ENCODE assay signal across 30 mouse cellular contexts in genomic region chr1:179461019-179461814, GRCm38 (mm10). TPM values are rescaled to one million over a fixed set of nuclear protein-coding genes. Genes with fewer than 3 reads are reported as not detected.
DNase-seq lines count a peak whose midpoint lies in the region; ATAC-seq and TF ChIP-seq lines count a peak whose summit lies in the region.
"Had no signal": no experiment of that assay in that cellular context is flagged by ENCODE, and none has a peak within 500 bp of the region (broad histone marks: within the 10 kb centered on the region; RNA-seq: fewer than 3 reads in every experiment).

No protein-coding gene starts in this region.

- no peak for TF ChIP-seq CTCF in forebrain, postnatal 0 days (IDR thresholded peaks at IDR 0.05; ENCODE audit: low read depth)
- TF ChIP-seq CTCF in midbrain, postnatal 0 days (IDR thresholded peaks at IDR 0.05), result no peak

- intact Hi-C loops in left cerebral cortex, postnatal 14 days (cut with DNase I), result no loop called here

- no peaks in the 10 kb centered on the region for H3K36me3 ChIP-seq in forebrain, embryonic 10.5 days (replicated peaks)
- no peaks in the 10 kb centered on the region for H3K36me3 ChIP-seq in forebrain, postnatal 0 days (ENCODE audit: insufficient read depth)
- H3K36me3 ChIP-seq in midbrain, embryonic 13.5 days, result no peaks in the 10 kb centered on the region
- no peaks in the 10 kb centered on the region for H3K36me3 ChIP-seq in midbrain, postnatal 0 days (ENCODE audit: insufficient read depth, low read length)
- 0 out of 2 replicates have a peak, but pooled peaks cover 2% of the 10 kb centered on the region for H3K36me3 ChIP-seq in limb, embryonic 10.5 days
- H3K36me3 ChIP-seq: heart, embryonic 13.5 days; hindbrain, embryonic 15.5 days; limb, embryonic 15.5 days; liver, embryonic 13.5 days had no signal

- ATAC-seq in forebrain, postnatal 0 days, result no peak
- peak; percentile 63; the same call in 1 of the 2 replicates for ATAC-seq in midbrain, embryonic 13.5 days
- ATAC-seq in midbrain, postnatal 0 days (ENCODE audit: low FRiP score), result no peak
- ATAC-seq: forebrain, embryonic 14.5 days; inflammation-experienced regulatory T-cells, adult 6 months; lung, postnatal 0 days had no signal

- 0 out of 2 replicates have a peak overlapping the region, but pooled peaks have one; percentile 35 for H3K27ac ChIP-seq in forebrain, embryonic 10.5 days
- no peak overlapping the region for H3K27ac ChIP-seq in forebrain, postnatal 0 days (ENCODE audit: low read depth, low read length)
- H3K27ac ChIP-seq in midbrain, embryonic 13.5 days, result no peak overlapping the region
- no peak overlapping the region for H3K27ac ChIP-seq in midbrain, postnatal 0 days (ENCODE audit: low read depth, low read length)
- H3K27ac ChIP-seq in limb, embryonic 10.5 days, result peak overlapping the region; percentile 79
- H3K27ac ChIP-seq: gastrocnemius, adult 2 months; heart, adult 2 months; heart, embryonic 13.5 days; hindbrain, embryonic 15.5 days; limb, embryonic 15.5 days; liver, embryonic 13.5 days; stomach, postnatal 0 days had no signal

- no peaks in the 10 kb centered on the region; the same call in 1 of the 2 replicates for H3K27me3 ChIP-seq in forebrain, embryonic 10.5 days (ENCODE audit: poor library complexity, severe bottlenecking)
- H3K27me3 ChIP-seq in forebrain, postnatal 0 days (ENCODE audit: insufficient read depth, low read length), result no peaks in the 10 kb centered on the region
- no peaks in the 10 kb centered on the region for H3K27me3 ChIP-seq in midbrain, embryonic 13.5 days
- no peaks in the 10 kb centered on the region for H3K27me3 ChIP-seq in midbrain, postnatal 0 days (ENCODE audit: insufficient read depth, low read length)
- peaks cover 49% of the 10 kb centered on the region; the same call in 1 of the 2 replicates for H3K27me3 ChIP-seq in limb, embryonic 10.5 days (ENCODE audit: low read depth, poor library complexity, severe bottlenecking)
- H3K27me3 ChIP-seq: heart, embryonic 13.5 days; hindbrain, embryonic 15.5 days; limb, embryonic 15.5 days; liver, embryonic 13.5 days had no signal

- no peak overlapping the region for H3K4me2 ChIP-seq in forebrain, postnatal 0 days (ENCODE audit: low read depth)
- no peak overlapping the region for H3K4me2 ChIP-seq in midbrain, embryonic 13.5 days (replicated peaks)
- H3K4me2 ChIP-seq in midbrain, postnatal 0 days (ENCODE audit: low read depth, low read length, poor library complexity, severe bottlenecking), result no peak overlapping the region
- H3K4me2 ChIP-seq: heart, embryonic 13.5 days; hindbrain, embryonic 15.5 days; limb, embryonic 15.5 days; liver, embryonic 13.5 days had no signal

- H3K9ac ChIP-seq in forebrain, postnatal 0 days, result no peak overlapping the region
- no peak overlapping the region for H3K9ac ChIP-seq in midbrain, embryonic 13.5 days (replicated peaks)
- H3K9ac ChIP-seq in midbrain, postnatal 0 days (replicated peaks; ENCODE audit: low read length, poor library complexity, severe bottlenecking), result no peak overlapping the region
- H3K9ac ChIP-seq: heart, embryonic 13.5 days; hindbrain, embryonic 15.5 days; limb, embryonic 15.5 days; liver, embryonic 13.5 days had no signal

- H3K4me1 ChIP-seq in forebrain, embryonic 10.5 days, result peaks cover 32% of the 10 kb centered on the region
- H3K4me1 ChIP-seq in forebrain, postnatal 0 days (ENCODE audit: insufficient read depth), result 0 out of 2 replicates have a peak, but pooled peaks cover 3% of the 10 kb centered on the region
- no peaks in the 10 kb centered on the region for H3K4me1 ChIP-seq in midbrain, embryonic 13.5 days (replicated peaks)
- H3K4me1 ChIP-seq in midbrain, postnatal 0 days (ENCODE audit: insufficient read depth, low read length), result no peaks in the 10 kb centered on the region
- peaks cover 58% of the 10 kb centered on the region for H3K4me1 ChIP-seq in limb, embryonic 10.5 days
- H3K4me1 ChIP-seq: liver, embryonic 13.5 days had no signal

- no peak overlapping the region for H3K4me3 ChIP-seq in forebrain, embryonic 10.5 days
- no peak overlapping the region for H3K4me3 ChIP-seq in forebrain, postnatal 0 days (ENCODE audit: low read depth, low read length)
- no peak overlapping the region for H3K4me3 ChIP-seq in midbrain, embryonic 13.5 days (replicated peaks)
- no peak overlapping the region for H3K4me3 ChIP-seq in midbrain, postnatal 0 days (ENCODE audit: low read depth, low read length)
- H3K4me3 ChIP-seq in limb, embryonic 10.5 days, result no peak overlapping the region
- H3K4me3 ChIP-seq: gastrocnemius, adult 2 months; heart, adult 2 months; heart, embryonic 13.5 days; hindbrain, embryonic 15.5 days; limb, embryonic 15.5 days; liver, embryonic 13.5 days had no signal

- WGBS in forebrain, embryonic 10.5 days, result 80% methylated on average over 22 of the region's 22 CpGs
- 85% methylated on average over 22 of the region's 22 CpGs for WGBS in forebrain, postnatal 0 days
- WGBS in midbrain, embryonic 13.5 days, result 86% methylated on average over 22 of the region's 22 CpGs
- WGBS in midbrain, postnatal 0 days, result 86% methylated on average over 22 of the region's 22 CpGs
- 41% methylated on average over 22 of the region's 22 CpGs for WGBS in limb, embryonic 10.5 days

- H3K9me3 ChIP-seq in forebrain, embryonic 10.5 days, result no peaks in the 10 kb centered on the region
- H3K9me3 ChIP-seq in forebrain, postnatal 0 days (ENCODE audit: low read length), result no peaks in the 10 kb centered on the region
- no peaks in the 10 kb centered on the region for H3K9me3 ChIP-seq in midbrain, embryonic 13.5 days
- H3K9me3 ChIP-seq in midbrain, postnatal 0 days (ENCODE audit: low read length), result no peaks in the 10 kb centered on the region
- no peaks in the 10 kb centered on the region for H3K9me3 ChIP-seq in limb, embryonic 10.5 days (replicated peaks)
- H3K9me3 ChIP-seq: heart, embryonic 13.5 days; hindbrain, embryonic 15.5 days; limb, embryonic 15.5 days; liver, embryonic 13.5 days had no signal

- no peak for DNase-seq in forebrain, embryonic 10.5 days (ENCODE audit: extremely low spot score, low spot score)
- DNase-seq in forebrain, postnatal 0 days, result no peak
- DNase-seq in midbrain, postnatal 0 days (ENCODE audit: low spot score), result no peak
- no peak for DNase-seq in limb, embryonic 10.5 days (ENCODE audit: low spot score)
- DNase-seq in left cerebral cortex, adult 11 months (ENCODE audit: low spot score), result no peak
- no peak for DNase-seq in MN1 (ENCODE audit: low spot score)
- DNase-seq in left cerebral cortex, postnatal 14 days (ENCODE audit: low spot score in 2 of 2), result no peak
- DNase-seq: adrenal gland, postnatal 14 days; cerebellum, adult 11-12 months; cerebellum, adult 9-11 months; gastrocnemius, adult 2 months; gastrocnemius, postnatal 36 days; heart, adult 2 months; heart, postnatal 10 days; kidney, adult 11 months; kidney, postnatal 4 days; liver, embryonic 13.5 days; lung, adult 18-20 months; lung, postnatal 4 days; spleen, adult 18-20 months; thymus, adult 18-20 months; thymus, postnatal 25 days had no signal

RNA-seq across cellular contexts. Expression of gene Smyd3, which starts 56.6 kb away (rescaled TPM):
- 14.7 and 18.0 TPM in 2 replicates for polyA plus RNA-seq in forebrain, embryonic 10.5 days (2016; fragmentation: Nextera tagmentation; extraction: Ambion mirVana)
- 18.2 and 19.0 TPM in 2 replicates for total RNA-seq in forebrain, postnatal 0 days (2014; rRNA removed)
- 26.8 and 27.6 TPM in 2 replicates for polyA plus RNA-seq in forebrain, postnatal 0 days (2015; fragmentation: Nextera tagmentation; extraction: Ambion mirVana)
- polyA plus RNA-seq in midbrain, embryonic 13.5 days (2015; fragmentation: Nextera tagmentation; extraction: Ambion mirVana), result 14.5 and 17.5 TPM in 2 replicates
- total RNA-seq in midbrain, postnatal 0 days (2014; rRNA removed), result 15.8 and 24.4 TPM in 2 replicates
- polyA plus RNA-seq in midbrain, postnatal 0 days (2015; fragmentation: Nextera tagmentation; extraction: Ambion mirVana), result 23.1 and 28.4 TPM in 2 replicates
- 21.1 and 22.3 TPM in 2 replicates for polyA plus RNA-seq in limb, embryonic 10.5 days (2016; fragmentation: Nextera tagmentation; extraction: Ambion mirVana)
- total RNA-seq in left cerebral cortex, postnatal 14 days (2021), result 10 to 100 TPM; 19.1 to 20.6 TPM

Comparison
In these comparisons a context has a peak if more than half of its experiments do, and no peak if none do; other contexts are left out.
1. H3K27ac ChIP-seq: peak in forebrain, embryonic 10.5 days (single experiment) and limb, embryonic 10.5 days (single experiment); none in forebrain, postnatal 0 days (single experiment), midbrain, embryonic 13.5 days (single experiment) and midbrain, postnatal 0 days (single experiment).